Mouse (Mus musculus): ENCODE data around the gene Arhgap4.
A peak's percentile ranks its signal among the peaks of the same experiment; 100 is the strongest.

The Arhgap4 gene

GRCm38 (mm10) chrX:73921823-73922549 is at the start of gene Arhgap4, which contains the start of gene Naa10:
Gene Arhgap4 (minus strand): TSS chrX:73921870.
Gene Naa10 (minus strand): TSS chrX:73921944.
- peak; percentile 93 for DNase-seq (ENCODE audit: low read depth, low spot score)

GRCm38 (mm10) chrX:73970781-73971180 is 49.1 kb upstream of the Arhgap4 start:
- no peak for DNase-seq (ENCODE audit: low read depth, low spot score)

- DNase-seq (ENCODE audit: low read depth, low spot score) = no peak
These were observed 48.1 kb upstream of the Arhgap4 start for GRCm38 (mm10) chrX:73969729-73970128.

- no peak for DNase-seq (ENCODE audit: low read depth, low spot score)
These were observed 47.5 kb upstream of the Arhgap4 start for GRCm38 (mm10) chrX:73969167-73969566.

- DNase-seq (ENCODE audit: low read depth, low spot score) = peak; percentile 95
These were observed 45.8 kb upstream of the Arhgap4 start for GRCm38 (mm10) chrX:73967177-73968075.

GRCm38 (mm10) chrX:73966248-73967176 is 44.8 kb upstream of the Arhgap4 start, which contains the start of gene Hcfc1:
Gene Hcfc1 (minus strand): TSS chrX:73966357.
- peak; percentile 91 for DNase-seq (ENCODE audit: low read depth, low spot score)

GRCm38 (mm10) chrX:73965307-73965706 is 43.6 kb upstream of the Arhgap4 start:
- DNase-seq (ENCODE audit: low read depth, low spot score) = peak; percentile 47

- peak; percentile 31 for DNase-seq (ENCODE audit: low read depth, low spot score)
These were observed 42.7 kb upstream of the Arhgap4 start for GRCm38 (mm10) chrX:73964363-73964762.

GRCm38 (mm10) chrX:73954988-73955387 is 33.3 kb upstream of the Arhgap4 start:
- DNase-seq (ENCODE audit: low read depth, low spot score) = no peak

GRCm38 (mm10) chrX:73952603-73953002 is 30.9 kb upstream of the Arhgap4 start:
- DNase-seq (ENCODE audit: low read depth, low spot score) = no peak

- DNase-seq (ENCODE audit: low read depth, low spot score) = no peak
These were observed 27.7 kb upstream of the Arhgap4 start for GRCm38 (mm10) chrX:73949341-73949740.

GRCm38 (mm10) chrX:73948647-73949046 is 27.0 kb upstream of the Arhgap4 start:
- DNase-seq (ENCODE audit: low read depth, low spot score) = peak; percentile 75

- DNase-seq (ENCODE audit: low read depth, low spot score) = no peak
These were observed 25.2 kb upstream of the Arhgap4 start for GRCm38 (mm10) chrX:73946896-73947295.

GRCm38 (mm10) chrX:73942294-73942693 is 20.6 kb upstream of the Arhgap4 start:
- no peak for DNase-seq (ENCODE audit: low read depth, low spot score)

GRCm38 (mm10) chrX:73941860-73942259 is 20.2 kb upstream of the Arhgap4 start:
- no peak for DNase-seq (ENCODE audit: low read depth, low spot score)

- DNase-seq (ENCODE audit: low read depth, low spot score) = no peak
These were observed 10.2 kb upstream of the Arhgap4 start for GRCm38 (mm10) chrX:73931871-73932270.

GRCm38 (mm10) chrX:73930402-73931062 is 8.9 kb upstream of the Arhgap4 start, which contains the start of gene Renbp:
Gene Renbp (minus strand): TSS chrX:73930850.
- peak; percentile 96 for DNase-seq (ENCODE audit: low read depth, low spot score)

GRCm38 (mm10) chrX:73922550-73922882 is 846 bp upstream of the Arhgap4 start:
- no peak for DNase-seq (ENCODE audit: low read depth, low spot score)

GRCm38 (mm10) chrX:73921285-73921822 is 316 bp downstream of the Arhgap4 start:
- no peak for DNase-seq (ENCODE audit: low read depth, low spot score)

- DNase-seq (ENCODE audit: low read depth, low spot score) = no peak
These were observed 3.0 kb downstream of the Arhgap4 start for GRCm38 (mm10) chrX:73918631-73919030.

- peak; percentile 9 for DNase-seq (ENCODE audit: low read depth, low spot score)
These were observed 4.7 kb downstream of the Arhgap4 start for GRCm38 (mm10) chrX:73916945-73917344.

Data from ZHBTc4 (cell line).